Mouse (Mus musculus) ovary, adult 18-20 months (tissue): ENCODE measurements at regions not wholly inside any gene's neighbourhood (a gene's known extent, or its start where the extent isn't known, plus 50 kb on each side); places are given as distances from the start of the nearest gene placed in this dataset.
A peak's percentile ranks its signal among the peaks of the same experiment; 100 is the strongest.
"Not testable (repeated sequence)": the region's sequence is repeated elsewhere in the genome, so short reads cannot be mapped to it uniquely, and the experiment has no call there.

Experiments used
- DNase-seq: peaks from one replicate; pipeline ENCODE4 v3.0.0; 2022; ENCODE audit warnings: low spot score, mixed read lengths

DNA sequence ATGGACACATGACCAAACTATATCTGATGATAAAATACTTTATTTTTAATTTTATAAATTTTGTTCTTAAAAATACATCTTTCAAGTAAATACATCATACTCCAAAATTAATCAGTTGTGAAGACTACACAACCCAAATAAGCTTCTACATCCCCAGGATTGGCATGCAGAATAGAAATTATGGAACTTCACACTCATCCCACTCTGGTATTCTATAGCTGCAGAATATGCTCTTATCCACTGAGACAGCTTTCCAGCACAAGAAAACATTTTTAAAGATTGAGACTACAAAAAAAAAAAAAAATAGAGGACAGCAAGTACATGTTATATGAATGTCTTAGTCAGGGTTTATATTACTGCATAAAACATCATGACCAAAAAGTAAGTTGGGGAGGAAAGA lies 94.4 kb downstream of the Gm11232 start:
- DNase-seq = no peak

DNA sequence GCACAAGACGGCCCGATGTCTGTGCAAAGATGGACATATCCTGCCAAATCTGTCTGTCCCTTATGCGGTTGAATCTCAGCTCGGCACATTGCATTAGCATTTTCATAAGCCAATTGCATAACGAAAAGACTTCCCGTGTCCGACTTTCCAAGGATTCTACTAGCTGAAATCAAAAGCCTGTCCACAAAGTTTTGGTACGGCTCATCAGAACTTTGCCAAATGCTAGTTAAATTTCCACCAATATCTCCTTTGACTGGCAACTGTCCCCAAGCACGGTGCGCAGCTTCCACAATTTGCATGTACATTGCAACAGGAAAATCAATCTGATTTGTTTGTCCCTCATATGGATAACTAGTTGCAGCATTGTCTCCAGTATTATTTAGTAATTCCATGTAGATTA lies 117.2 kb downstream of the Gm11232 start:
- DNase-seq = no peak

DNA sequence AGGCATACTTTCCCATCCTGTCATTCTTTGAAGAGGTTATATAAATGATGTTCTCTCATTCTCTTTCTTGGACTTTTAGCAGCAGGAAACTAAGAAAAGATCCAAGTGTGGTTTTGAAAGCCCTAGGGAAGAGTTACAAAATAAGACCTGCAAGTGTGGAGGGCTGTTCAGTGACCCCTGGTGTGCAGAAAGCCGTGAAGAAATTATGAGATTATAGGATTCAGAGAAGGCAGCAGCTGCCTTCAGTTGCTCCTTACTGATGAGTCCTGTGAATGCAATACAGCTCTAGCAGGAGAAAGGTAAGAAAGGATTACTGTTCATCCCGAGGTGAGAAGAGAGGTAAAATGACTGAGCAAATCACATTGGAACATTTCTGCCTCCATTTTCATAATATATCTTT lies 130.7 kb downstream of the Gm11232 start:
- DNase-seq = no peak

DNA sequence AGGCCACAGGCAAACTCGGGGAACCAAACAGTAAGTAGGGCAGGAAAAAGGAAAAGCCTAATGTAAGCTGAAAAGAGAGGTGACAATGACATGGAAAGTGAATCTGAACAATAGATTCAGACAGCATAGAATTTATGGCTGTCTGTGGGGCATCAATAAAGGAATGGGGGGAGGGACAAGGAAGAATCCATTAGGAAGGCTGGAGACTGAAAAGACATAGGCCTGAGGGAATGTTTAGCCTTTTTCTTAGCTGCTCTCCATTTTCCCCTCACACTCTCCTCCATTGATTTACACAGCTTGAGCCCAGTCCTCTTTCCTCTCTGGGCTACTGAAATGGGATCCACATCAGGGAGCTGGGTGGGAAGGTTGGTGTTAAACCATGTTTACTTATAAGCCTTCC lies 131.1 kb downstream of the Gm11232 start:
- no peak for DNase-seq

DNA sequence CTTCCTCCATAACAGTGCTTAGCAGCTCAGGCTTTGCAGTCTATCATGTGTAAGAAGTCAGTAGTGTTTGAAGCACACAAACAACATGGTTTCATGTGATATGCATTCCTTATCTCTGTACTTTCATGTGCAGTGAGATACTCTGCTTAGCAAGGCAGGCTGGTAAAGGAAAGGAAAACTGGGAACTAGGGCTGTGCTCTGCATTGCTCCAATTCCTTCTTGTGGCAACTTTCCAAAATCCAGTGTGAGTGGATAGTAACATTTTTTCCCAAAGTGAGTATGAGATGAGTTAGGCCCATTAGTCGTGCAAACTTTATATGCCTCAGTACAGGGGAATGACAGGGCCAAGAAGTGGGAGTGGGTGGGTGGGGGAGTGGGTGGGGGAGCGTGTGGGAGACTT lies 133.0 kb downstream of the Gm11232 start:
- no peak for DNase-seq

DNA sequence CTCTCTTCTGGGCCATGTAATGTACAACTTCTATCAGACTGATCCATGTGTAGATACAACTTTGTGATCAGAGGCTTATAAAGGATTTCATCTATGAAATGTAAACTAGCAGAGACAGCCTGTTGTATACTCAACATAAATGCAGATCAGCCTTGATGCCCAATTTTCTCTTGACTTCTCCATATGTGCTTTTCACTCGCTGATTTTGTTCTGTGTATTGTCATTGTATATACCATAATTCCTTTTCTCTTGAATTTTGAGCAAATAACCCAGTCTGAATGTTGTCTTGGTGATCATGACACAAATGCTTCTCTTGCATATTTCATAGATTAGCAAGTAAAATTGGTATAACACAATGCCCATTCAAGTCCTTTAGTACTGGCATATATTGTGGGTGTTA lies 144.0 kb downstream of the Gm11232 start:
- no peak for DNase-seq

DNA sequence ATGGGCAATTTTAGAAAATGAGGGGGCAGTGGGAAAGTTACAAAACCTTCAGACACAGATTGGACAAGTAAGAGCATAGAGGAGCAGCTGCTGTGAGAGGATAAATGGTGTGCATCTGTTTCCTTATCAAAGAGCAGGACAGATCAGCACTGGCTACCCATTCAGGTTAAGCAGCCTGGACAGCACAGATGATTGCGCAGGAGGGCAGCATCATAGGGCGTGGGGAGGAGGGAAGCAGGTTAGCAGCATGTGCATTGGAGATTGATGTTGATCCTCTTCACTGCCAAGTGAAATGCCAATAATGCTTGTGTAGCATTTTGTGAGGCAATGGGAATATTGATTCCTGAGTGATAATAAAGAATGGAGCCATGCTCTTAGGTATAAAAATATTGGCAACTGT lies 171.9 kb downstream of the Gm11232 start:
- DNase-seq = no peak

DNA sequence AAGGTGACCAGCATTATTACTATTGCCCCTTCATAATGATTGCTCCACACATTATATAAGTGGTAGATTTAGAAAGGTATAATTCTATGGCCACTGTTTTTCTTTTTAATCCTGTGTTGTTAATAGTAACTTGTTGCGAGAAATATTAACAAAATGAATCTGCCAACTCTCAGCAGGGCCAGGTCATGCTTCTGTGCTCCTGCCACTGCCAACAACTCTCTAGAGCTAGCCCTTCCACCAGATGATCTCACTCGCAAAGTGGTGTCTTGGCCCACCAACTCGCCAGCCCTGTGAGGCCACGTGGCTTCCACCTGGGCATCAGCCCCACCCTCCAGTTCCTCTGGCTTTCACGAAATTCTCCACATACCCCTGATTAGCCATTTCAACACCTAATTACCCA lies 197.1 kb downstream of the Gm11232 start:
- no peak for DNase-seq

DNA sequence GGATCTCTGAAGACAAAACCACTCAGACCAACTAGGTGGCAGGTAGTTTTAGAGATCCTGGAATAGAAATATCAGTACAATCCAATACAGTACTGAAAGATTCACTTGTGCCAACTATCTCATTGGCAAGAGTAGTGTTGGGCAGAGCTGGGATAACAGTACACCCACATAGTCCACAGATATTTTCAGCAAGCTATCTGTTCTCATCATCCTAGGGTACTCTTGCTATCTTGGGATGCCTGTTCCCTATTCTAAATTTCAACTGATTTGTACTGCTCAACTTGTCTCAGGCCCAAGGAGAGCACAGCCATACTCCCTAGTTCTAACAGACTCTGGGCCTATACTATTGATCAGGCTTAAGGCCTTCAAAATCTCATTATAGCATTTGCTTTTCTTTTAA lies 218.6 kb downstream of the Gm11232 start:
- no peak for DNase-seq

DNA sequence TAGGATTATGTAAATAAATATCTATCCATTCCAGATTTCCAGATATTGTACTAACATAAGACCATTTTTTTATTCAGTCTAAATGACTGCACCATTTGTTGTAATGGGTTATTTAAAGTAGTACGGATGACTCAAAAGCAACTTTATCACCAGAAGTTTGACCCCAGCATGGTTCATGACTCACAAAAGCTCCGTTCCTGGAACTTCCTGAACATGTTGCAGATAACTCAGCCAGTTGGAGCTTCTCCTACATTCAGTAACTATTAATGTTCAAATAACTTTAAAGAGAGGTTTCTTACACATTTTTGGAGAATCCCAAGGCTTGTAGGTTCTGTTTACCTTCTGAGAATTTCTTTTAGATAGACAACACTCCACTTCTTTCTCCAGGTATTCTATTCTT lies 219.8 kb downstream of the Gm11232 start:
- DNase-seq = no peak

DNA sequence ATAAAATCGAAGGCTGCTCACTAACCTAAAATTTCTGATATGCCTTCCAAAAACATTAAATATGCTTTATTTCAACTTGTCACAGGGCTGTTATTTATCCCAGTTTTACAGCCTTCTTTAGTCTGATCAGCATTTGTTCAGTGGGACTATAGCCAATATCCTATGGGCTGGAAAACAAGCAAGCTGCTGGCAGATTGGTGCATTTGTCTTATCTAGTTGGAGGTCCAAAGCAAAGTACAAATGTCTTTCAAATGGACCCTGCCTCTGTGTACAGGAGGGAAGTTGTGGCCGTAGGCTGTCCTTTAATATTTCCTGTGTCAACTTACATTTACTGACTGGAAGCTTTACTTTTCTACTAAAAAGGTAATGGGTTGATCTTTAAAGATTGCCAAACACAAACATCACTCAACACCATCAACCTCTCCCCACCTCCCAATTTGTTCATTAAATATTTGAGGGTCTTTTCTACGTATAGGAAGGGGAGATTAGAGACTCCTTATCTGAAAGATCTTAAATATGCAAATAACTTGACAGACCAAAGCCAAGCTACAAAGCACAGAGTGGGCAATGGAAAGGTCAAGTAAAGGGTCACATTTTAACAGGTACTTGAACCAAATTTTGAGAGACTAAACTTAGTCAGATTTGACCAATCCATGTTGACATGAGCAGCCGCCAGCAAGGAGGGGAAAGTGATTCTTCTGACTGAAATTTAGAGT lies 233.4 kb downstream of the Gm11232 start:
- DNase-seq = no peak

DNA sequence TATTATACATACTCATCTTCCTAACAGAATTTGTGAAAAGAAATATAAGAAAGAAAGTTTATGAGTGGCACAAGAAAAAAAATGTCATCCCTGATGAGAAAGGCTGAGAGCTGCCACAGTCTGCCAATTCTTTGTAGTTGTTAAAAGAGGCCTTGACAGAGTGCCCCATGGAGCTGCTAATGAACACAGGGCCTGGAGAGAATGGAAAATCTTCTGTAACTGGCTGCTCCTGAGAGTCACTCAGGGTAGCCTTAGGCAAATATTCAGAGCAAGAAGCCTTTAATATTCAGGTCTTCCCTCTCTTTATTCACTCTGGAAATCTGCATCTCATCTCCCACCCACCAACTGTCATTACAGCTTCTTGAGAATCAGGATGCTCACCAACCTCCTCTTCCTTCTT lies 237.0 kb downstream of the Gm11232 start:
- DNase-seq = no peak

DNA sequence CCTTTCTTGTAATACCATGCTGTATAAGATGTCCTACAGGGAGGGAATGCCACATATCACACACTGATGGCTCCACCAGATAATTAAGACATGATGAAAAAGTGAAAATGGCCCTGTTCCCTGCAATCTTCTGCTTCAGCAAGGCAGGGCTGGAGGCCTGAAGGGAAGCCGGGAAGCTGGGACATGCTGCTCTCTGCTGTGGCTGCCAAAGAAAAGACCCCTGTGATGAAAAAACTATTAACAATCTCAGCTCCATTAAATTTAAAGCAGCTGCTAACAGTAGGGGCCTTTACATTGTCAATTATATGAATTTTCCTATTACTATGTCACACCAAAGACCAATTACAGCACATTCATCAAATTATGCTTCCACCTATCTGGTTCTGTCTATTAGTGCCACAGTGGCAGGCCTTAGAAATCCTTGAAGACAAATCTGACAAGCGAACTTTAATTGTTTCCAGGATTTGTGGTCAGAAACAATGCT lies 239.8 kb downstream of the Gm11232 start:
- no peak for DNase-seq

DNA sequence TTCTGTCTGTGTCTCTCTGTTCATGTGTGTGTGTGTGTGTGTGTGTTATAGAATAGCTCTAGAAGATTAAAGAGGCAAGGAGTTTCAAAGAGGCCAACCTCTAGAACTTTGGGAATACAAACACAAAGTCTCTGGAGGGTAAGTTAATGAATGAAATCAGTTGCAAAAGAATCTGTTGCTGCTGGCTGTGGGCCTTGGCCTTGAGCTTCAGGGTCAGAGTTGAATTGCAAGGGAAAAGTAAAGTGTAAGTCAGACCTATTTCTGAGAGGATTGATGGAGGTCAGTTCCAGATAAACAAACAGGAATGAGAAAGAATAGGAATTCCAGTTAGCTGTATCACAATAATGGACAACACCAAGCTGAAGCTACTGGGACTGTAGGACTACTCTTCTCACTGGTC lies 250.9 kb downstream of the Gm11232 start:
- DNase-seq = peak; percentile 6

DNA sequence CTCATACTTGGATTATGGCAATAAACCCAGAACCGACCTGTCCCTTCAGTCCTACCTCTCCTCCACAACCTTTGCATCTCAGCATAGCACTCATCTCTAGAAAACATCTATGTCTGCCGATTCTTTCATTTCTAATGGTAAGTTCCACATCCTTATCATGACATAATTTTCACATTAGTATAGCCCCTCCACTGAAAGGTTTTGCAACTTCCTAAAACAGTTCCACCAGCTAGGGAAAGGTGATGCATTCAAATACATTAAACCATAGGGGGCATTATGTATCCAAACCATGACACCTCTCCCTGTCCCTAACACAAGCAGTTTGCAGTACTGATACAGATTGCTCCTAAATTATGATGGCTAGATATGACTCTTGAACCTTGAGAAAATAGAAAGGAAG lies 268.0 kb downstream of the Gm11232 start:
- DNase-seq = no peak

DNA sequence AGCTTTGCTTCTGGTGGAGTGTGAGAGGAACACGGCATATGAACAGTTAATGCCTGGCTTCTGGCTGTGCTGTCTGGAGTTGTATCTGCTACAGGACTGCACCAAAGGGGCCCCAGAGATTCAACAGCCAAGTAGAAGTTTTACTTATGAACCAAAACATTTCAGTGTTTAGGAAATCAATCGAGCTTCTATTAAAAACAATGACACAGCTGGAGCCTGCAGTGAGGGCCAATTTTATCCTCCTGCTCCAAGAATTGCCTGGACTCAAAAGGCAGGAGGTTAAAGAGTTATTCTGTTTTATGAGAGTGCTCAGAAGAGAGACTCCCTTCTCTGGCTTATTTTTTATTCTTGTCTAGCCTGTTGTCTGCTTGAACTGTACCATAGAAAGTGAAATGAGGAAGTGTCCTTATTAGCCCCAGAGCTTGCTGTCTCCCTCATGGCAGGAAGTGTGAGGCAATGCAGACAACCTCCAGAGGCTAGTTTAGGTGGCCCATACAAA lies 269.1 kb downstream of the Gm11232 start:
- peak; percentile 18 for DNase-seq

DNA sequence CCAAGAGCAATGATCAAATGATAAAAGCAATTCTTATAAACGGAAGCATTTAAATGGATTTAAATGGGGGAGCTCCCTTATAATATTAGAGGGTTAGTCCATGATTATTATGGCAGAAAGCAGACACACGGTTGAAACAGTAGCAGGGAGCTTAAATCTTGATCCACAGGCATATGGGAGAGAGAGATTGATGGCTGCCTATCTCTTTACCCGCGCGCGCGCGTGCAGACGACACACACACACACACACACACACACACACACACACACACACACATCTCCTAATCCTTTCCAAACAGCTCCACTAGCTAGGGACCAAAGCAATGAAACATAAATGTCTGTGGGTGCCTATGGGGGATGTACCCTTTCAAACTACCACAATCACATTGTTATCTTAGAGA lies 269.7 kb downstream of the Gm11232 start:
- DNase-seq = no peak

DNA sequence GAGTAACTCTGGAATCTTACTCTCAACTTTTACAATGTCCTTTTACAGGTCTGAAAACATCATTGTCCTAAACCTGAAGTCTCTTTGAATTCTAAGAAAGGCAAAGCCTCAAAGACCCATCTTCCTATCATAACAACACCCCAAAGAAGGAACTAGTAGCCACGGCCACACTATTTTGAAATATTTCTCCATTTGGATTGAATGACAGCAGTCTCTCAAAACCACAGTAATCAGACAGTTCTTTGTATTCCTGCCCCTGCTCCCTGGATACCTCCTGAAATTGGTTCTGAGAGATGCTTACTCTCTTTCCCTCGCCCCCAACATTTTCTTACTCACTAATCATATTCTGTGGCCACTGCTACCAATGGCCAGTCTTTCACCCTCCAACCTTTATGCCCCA lies 276.8 kb downstream of the Gm11232 start:
- no peak for DNase-seq

DNA sequence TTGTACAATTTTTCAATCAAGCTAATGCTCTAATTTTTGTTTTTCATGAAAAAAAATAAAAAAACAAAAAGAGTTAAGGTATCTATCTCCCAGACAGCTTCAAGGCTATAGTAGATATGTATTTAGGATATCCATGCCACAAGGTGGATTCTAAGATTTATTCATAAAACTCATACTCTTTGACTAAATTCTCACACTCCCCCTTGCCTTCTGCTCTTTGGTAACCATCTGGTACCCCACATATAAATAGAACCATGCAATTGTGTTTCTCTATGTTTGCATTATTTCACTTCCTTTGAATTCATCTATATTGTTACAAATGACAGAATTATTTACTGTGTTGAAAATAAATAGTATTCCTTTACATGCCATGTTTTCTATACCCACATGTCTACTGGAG lies 287.2 kb downstream of the Gm11232 start:
- no peak for DNase-seq

DNA sequence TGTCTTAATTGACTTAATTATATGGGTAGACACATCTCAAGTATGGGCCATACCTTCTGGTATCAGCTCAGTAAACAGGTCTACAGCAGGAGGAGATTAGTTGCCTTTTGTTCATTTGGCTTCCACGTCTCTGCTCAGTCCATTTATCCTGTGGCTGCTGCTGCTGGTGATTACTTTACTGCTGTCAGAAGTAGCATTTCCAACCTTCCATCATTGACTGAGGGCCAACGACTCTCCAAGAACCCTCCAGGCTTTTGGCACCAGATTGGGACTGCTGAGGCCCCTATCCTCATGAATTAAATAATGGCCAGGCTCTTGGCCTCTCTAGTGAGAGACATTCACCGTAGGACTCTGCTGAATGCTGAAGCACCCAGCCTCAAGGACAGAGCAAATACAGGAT lies 303.0 kb downstream of the Gm11232 start:
- no peak for DNase-seq

DNA sequence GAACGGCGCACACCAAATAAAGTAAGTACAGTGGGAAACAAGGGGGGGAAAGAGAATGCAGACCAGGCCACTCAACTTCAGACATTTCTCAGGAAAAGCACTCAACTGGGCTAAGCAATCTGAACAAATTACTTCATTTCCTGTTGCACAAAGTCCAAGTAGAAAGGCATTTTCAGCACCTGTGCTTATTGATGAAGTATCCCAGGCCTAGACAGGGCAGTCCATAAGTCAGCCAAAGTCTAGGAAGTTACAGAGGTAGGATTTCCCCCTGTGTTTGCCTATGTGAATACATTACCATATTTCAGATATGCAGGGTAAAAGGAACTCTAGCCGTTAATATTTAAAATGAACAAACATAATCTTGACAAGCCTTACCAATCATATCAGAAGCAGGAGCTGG lies 304.3 kb downstream of the Gm11232 start:
- no peak for DNase-seq

DNA sequence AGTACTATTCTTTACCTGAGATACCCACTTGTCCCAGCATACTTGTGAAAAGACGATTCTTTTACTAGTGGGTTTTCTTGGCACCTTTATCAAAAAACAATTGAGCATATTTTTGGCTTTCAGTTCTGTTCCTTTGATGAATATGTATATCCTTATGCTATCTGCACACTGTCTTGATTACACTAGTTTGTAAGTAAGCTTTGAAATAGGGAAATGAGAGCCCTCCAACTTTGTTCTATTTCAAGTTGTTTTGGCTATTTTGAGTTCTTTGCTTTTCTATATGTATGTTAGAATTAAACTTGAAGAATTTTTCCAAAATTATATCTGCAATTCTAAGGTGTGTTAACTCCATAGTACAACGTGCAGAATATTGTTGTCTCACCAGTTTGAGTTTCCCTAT lies 311.3 kb downstream of the Gm11232 start:
- no peak for DNase-seq

DNA sequence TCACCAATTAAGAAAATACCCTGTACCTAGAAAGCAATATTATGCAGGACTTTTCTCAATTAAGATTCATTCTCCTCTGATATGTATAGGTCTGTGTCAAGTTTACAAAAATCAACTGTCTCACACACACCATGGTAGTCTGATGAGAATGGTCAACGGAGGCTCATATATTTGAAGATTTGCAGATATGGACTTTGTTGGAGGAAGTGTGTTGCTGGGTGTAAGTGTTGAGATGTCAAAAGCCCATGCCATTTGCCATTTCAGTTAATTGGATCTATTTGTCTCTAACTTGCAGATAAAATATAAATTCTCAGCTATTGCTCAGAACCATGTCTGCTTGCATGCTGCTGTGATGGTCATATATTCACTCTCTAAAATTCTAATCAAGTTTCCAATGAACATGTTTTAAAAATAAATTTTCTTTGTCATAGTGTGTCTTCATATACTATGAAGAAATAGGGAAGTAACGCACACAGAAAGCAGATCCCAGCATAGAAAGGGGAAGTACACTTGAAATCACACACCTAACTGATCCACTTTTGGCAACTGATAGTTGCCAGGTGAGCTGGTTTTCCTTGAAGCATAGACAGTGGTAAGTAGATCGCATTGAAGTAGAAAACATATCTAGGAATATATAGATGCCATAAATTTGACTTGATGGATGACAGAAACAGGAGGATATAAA lies 326.4 kb downstream of the Gm11232 start:
- DNase-seq = no peak

DNA sequence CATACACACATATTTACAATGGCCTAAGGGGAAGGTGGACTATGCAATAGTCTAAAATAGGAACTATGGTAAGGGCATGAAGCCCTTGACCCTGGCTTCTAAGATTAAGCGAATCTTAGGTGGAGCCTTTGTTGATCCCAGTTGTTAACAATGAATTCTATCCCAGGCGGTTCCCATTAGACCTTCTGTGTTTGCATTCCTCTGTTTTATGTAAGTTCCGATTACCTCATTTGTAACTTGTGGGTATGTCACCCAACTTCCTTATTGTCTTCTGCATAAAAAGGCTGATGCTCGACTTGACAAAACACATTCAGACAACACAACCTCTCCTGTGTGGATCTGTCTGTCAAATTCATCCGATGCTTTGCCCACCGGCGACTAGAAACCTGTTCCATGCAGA lies 335.6 kb downstream of the Gm11232 start:
- not testable (repeated sequence) for DNase-seq
